ENCODE assay signal across 15 mouse cellular contexts in the genomic region with DNA sequence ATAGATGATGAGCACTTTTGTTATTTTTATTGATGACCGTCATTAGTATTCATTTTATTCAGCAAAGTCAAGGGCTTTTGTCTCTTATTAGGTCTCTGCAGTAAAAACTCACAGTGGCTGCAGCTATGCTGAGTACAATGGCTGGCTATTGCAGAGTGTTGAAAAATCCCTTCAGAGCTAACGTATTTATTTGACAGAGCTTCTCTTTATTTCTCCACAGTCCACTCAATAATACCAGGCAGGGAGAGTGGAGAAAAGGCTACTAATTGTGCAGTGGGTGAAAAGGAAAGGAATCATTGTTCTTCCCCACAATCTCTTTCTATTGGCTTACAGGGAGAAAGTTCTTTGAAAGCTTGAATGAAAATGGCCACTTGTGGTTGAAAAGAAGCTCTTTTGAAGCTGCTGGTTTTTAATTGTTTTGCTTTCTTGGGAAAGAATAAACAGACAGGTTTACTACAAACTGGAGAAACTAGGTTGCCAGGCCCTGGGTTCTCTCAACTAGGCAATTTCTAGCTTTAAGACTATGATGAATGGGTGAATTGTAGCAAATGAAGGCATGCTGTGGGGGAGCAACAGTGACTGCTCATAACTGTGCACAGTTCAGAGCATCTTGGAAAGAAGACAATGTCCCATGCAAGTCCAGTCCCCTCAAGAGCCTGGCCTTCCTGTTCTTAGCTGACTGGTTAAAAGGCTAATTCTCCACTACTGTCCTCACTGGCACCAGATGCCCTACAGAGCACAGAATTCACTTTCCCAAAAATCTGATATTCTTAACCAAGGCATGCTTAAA.
A peak's percentile ranks its signal among the peaks of the same experiment; 100 is the strongest.
DNase-seq lines count a peak whose midpoint lies in the region; ATAC-seq and TF ChIP-seq lines count a peak whose summit lies in the region.
"Had no signal": no experiment of that assay in that cellular context is flagged by ENCODE, and none has a peak within 500 bp of the region (broad histone marks: within the 10 kb centered on the region; RNA-seq: fewer than 3 reads in every experiment).

No protein-coding gene starts in this region.

- no peaks in the 10 kb centered on the region; the same call in 1 of the 2 replicates for H3K4me1 ChIP-seq in forebrain, embryonic 16.5 days (replicated peaks; ENCODE audit: control insufficient read depth, insufficient read depth, low read length)
- H3K4me1 ChIP-seq in hindbrain, postnatal 0 days (ENCODE audit: insufficient read depth, low read length): no peaks in the 10 kb centered on the region
- H3K4me1 ChIP-seq in kidney, embryonic 15.5 days: no peaks in the 10 kb centered on the region
- H3K4me1 ChIP-seq: embryonic facial prominence, embryonic 15.5 days; intestine, embryonic 15.5 days had no signal

- no peak overlapping the region for H3K4me3 ChIP-seq in forebrain, embryonic 16.5 days (replicated peaks; ENCODE audit: low read length)
- no peak overlapping the region for H3K4me3 ChIP-seq in hindbrain, postnatal 0 days (ENCODE audit: low read length)
- no peak overlapping the region for H3K4me3 ChIP-seq in kidney, embryonic 15.5 days (replicated peaks)
- H3K4me3 ChIP-seq: embryonic facial prominence, embryonic 15.5 days; intestine, embryonic 15.5 days had no signal

- no peaks in the 10 kb centered on the region for H3K9me3 ChIP-seq in forebrain, embryonic 16.5 days (ENCODE audit: control insufficient read depth, low read length)
- H3K9me3 ChIP-seq in hindbrain, postnatal 0 days (ENCODE audit: low read length): no peaks in the 10 kb centered on the region
- H3K9me3 ChIP-seq in kidney, embryonic 15.5 days (replicated peaks): no peaks in the 10 kb centered on the region
- H3K9me3 ChIP-seq: embryonic facial prominence, embryonic 15.5 days; intestine, embryonic 15.5 days had no signal

- peak; percentile 44 for DNase-seq in Muller cell, postnatal 12 days (ENCODE audit: inconsistent ontology term)
- DNase-seq in embryo, embryonic 10.5 days (ENCODE audit: low spot score): peak; percentile 22
- DNase-seq in hindbrain, postnatal 0 days (ENCODE audit: low spot score): peak; percentile 7
- no peak for DNase-seq in ovary, postnatal 10 days (ENCODE audit: low spot score)
- DNase-seq in retina, postnatal 1 day: no peak
- DNase-seq: adrenal gland, postnatal 14 days; cerebellum, postnatal 14 days; gastrocnemius, postnatal 25 days; heart, postnatal 10 days; right cerebral cortex, postnatal 14 days had no signal

- ATAC-seq in forebrain, embryonic 16.5 days: peak; percentile 80
- ATAC-seq in hindbrain, postnatal 0 days: peak; percentile 68
- no peak for ATAC-seq in kidney, embryonic 15.5 days (replicated peaks; ENCODE audit: low FRiP score)
- ATAC-seq: intestine, embryonic 15.5 days had no signal

- H3K4me2 ChIP-seq in forebrain, embryonic 16.5 days (ENCODE audit: low read length): no peak overlapping the region
- H3K4me2 ChIP-seq in hindbrain, postnatal 0 days (ENCODE audit: low read depth, low read length): no peak overlapping the region
- no peak overlapping the region for H3K4me2 ChIP-seq in kidney, embryonic 15.5 days
- H3K4me2 ChIP-seq: embryonic facial prominence, embryonic 15.5 days; intestine, embryonic 15.5 days had no signal

- H3K36me3 ChIP-seq in forebrain, embryonic 16.5 days (ENCODE audit: control insufficient read depth, insufficient read depth): no peaks in the 10 kb centered on the region
- no peaks in the 10 kb centered on the region for H3K36me3 ChIP-seq in hindbrain, postnatal 0 days (ENCODE audit: insufficient read depth, low read length)
- no peaks in the 10 kb centered on the region for H3K36me3 ChIP-seq in kidney, embryonic 15.5 days
- H3K36me3 ChIP-seq: embryonic facial prominence, embryonic 15.5 days; intestine, embryonic 15.5 days had no signal

- no peak overlapping the region for H3K27ac ChIP-seq in forebrain, embryonic 16.5 days (ENCODE audit: low read length)
- H3K27ac ChIP-seq in hindbrain, postnatal 0 days: no peak overlapping the region; the same call in 1 of the 2 replicates
- H3K27ac ChIP-seq in kidney, embryonic 15.5 days: no peak overlapping the region
- H3K27ac ChIP-seq: embryonic facial prominence, embryonic 15.5 days; intestine, embryonic 15.5 days; kidney, postnatal 0 days had no signal

- no peak overlapping the region for H3K9ac ChIP-seq in forebrain, embryonic 16.5 days (replicated peaks; ENCODE audit: low read depth, low read length)
- H3K9ac ChIP-seq in hindbrain, postnatal 0 days (replicated peaks; ENCODE audit: low read length): no peak overlapping the region
- H3K9ac ChIP-seq in kidney, embryonic 15.5 days: no peak overlapping the region
- H3K9ac ChIP-seq: embryonic facial prominence, embryonic 15.5 days; intestine, embryonic 15.5 days had no signal

- 9% methylated on average over 2 of the region's 2 CpGs for WGBS in forebrain, embryonic 16.5 days
- WGBS in hindbrain, postnatal 0 days: 30% methylated on average over 2 of the region's 2 CpGs
- 83% methylated on average over 2 of the region's 2 CpGs for WGBS in kidney, embryonic 15.5 days

- H3K27me3 ChIP-seq in forebrain, embryonic 16.5 days (replicated peaks; ENCODE audit: control insufficient read depth, insufficient read depth, low read length): no peaks in the 10 kb centered on the region
- no peaks in the 10 kb centered on the region for H3K27me3 ChIP-seq in hindbrain, postnatal 0 days (ENCODE audit: insufficient read depth, low read length)
- no peaks in the 10 kb centered on the region for H3K27me3 ChIP-seq in kidney, embryonic 15.5 days
- H3K27me3 ChIP-seq: embryonic facial prominence, embryonic 15.5 days; intestine, embryonic 15.5 days had no signal

- no peak for TF ChIP-seq CTCF in hindbrain, postnatal 0 days (IDR thresholded peaks at IDR 0.05; ENCODE audit: low read depth)

Comparison
In these comparisons a context has a peak if more than half of its experiments do, and no peak if none do; other contexts are left out.
1. DNase-seq: peak in Muller cell, postnatal 12 days (single experiment), embryo, embryonic 10.5 days (single experiment) and hindbrain, postnatal 0 days (single experiment); none in ovary, postnatal 10 days (single experiment) and retina, postnatal 1 day (single experiment).